Mouse (Mus musculus) hindbrain, embryonic 11.5 days (tissue): ENCODE measurements around the gene Sertad1. TPM values are rescaled to one million over a fixed set of nuclear protein-coding genes. Genes with fewer than 3 reads are reported as not detected.

Source experiments
- ATAC-seq: fragments of 200-750 bp; cut with Nextera tagmentation; 2 replicates; pipeline ENCODE4 v1.8.0; 2017; ENCODE audit warnings: mild to moderate bottlenecking, moderate TSS enrichment, moderate library complexity; ENCODE audit not compliant: low FRiP score
- DNase-seq: peaks from one replicate; pipeline ENCODE4 v3.0.0-alpha.2; 2015; ENCODE audit warnings: low spot score
- H3K27ac ChIP-seq: fragments of 300-500 bp; sonication (generic); 2 replicates; pipeline ENCODE4 v1.5.1; 2014; ENCODE audit warnings: mild to moderate bottlenecking, low read depth, low read length
- H3K27me3 ChIP-seq: fragments of 300-500 bp; sonication (generic); 2 replicates; pipeline ENCODE4 v1.6.1; 2014; ENCODE audit warnings: mild to moderate bottlenecking, low read length, moderate library complexity, mixed read lengths; ENCODE audit not compliant: control insufficient read depth, insufficient read depth
- H3K36me3 ChIP-seq: fragments of 300-500 bp; sonication (generic); 2 replicates; pipeline ENCODE4 v1.6.1; 2014; ENCODE audit warnings: mild to moderate bottlenecking, low read length, moderate library complexity, mixed read lengths; ENCODE audit not compliant: control insufficient read depth, insufficient read depth
- H3K4me1 ChIP-seq: fragments of 300-500 bp; sonication (generic); replicated peaks from 2 replicates; pipeline ENCODE4 v1.6.1; 2014; ENCODE audit warnings: low read length, mixed read lengths; ENCODE audit not compliant: control insufficient read depth, insufficient read depth
- H3K4me2 ChIP-seq: fragments of 300-500 bp; sonication (generic); replicated peaks from 2 replicates; pipeline ENCODE4 v1.6.1; 2014; ENCODE audit warnings: mild to moderate bottlenecking, low read depth, low read length
- H3K4me3 ChIP-seq: fragments of 300-500 bp; sonication (generic); 2 replicates; pipeline ENCODE4 v1.5.1; 2014; ENCODE audit warnings: low read depth, low read length
- H3K9ac ChIP-seq: fragments of 300-500 bp; sonication (generic); 2 replicates; pipeline ENCODE4 v1.6.1; 2014; ENCODE audit warnings: low read depth, low read length
- H3K9me3 ChIP-seq: fragments of 300-500 bp; sonication (generic); 2 replicates; pipeline ENCODE4 v1.6.1; 2016; ENCODE audit warnings: low read length; ENCODE audit not compliant: control insufficient read depth
- WGBS: fragments of 180-500 bp; shearing (Covaris S2); extraction: QIAGEN DNeasy Blood & Tissue Kit; methylation state at CpG from one replicate; pipeline ENCODE4 v1.1.7; 2014; 5-methylcytosine and 5-hydroxymethylcytosine counted together
- polyA plus RNA-seq: library from polyadenylated mRNA; unstranded; fragments of >200 nt; fragmentation: Nextera tagmentation; extraction: Ambion mirVana; gene quantifications from 2 replicates; pipeline ENCODE4 v1.2.1, GENCODE M21; 2014

Gene Sertad1
- polyA plus RNA-seq, 1 experiment from 2014 or later = 21.0 TPM

GRCm38 (mm10) chr7:27449256-27449862 lies 37.4 kb upstream of the Sertad1 start:
- Histone ChIP-seq H3K9me3 (no peaks in the 10 kb centered on the region), H3K27ac (no peak overlapping the region), H3K27me3 (peaks cover 18% of the 10 kb centered on the region), H3K4me3 (no peak overlapping the region), H3K36me3 (no peaks in the 10 kb centered on the region), H3K9ac (no peak overlapping the region), H3K4me2 (no peak overlapping the region), H3K4me1 (no peaks in the 10 kb centered on the region; the same call in none of the 2 replicates)
- ATAC-seq (no peak), DNase-seq (peak; percentile 75)
- WGBS = 63% methylated on average over 10 of the region's 10 CpGs

- no peak overlapping the region for H3K27ac ChIP-seq
- DNase-seq (no peak), ATAC-seq (no peak)
- no peak overlapping the region for H3K4me2 ChIP-seq
- 98% methylated on average over 2 of the region's 2 CpGs for WGBS
- no peaks in the 10 kb centered on the region; the same call in 1 of the 2 replicates for H3K4me1 ChIP-seq
- H3K4me3 ChIP-seq = no peak overlapping the region
- H3K9ac ChIP-seq = no peak overlapping the region
- no peaks in the 10 kb centered on the region for H3K9me3 ChIP-seq
- no peaks in the 10 kb centered on the region for H3K36me3 ChIP-seq
- H3K27me3 ChIP-seq = peaks cover 8% of the 10 kb centered on the region
Measured at GRCm38 (mm10) chr7:27451359-27451758, 35.4 kb upstream of the Sertad1 start.

- H3K4me3 ChIP-seq = no peak overlapping the region
- H3K27ac ChIP-seq = no peak overlapping the region
- H3K4me1 ChIP-seq = no peaks in the 10 kb centered on the region; the same call in 1 of the 2 replicates
- no peak for ATAC-seq
- WGBS = 53% methylated on average over 13 of the region's 13 CpGs
- H3K9ac ChIP-seq = no peak overlapping the region
- H3K36me3 ChIP-seq = no peaks in the 10 kb centered on the region
- H3K27me3 ChIP-seq = no peaks in the 10 kb centered on the region; the same call in 1 of the 2 replicates
- no peak overlapping the region for H3K4me2 ChIP-seq
- DNase-seq = no peak
- no peaks in the 10 kb centered on the region for H3K9me3 ChIP-seq
Measured at GRCm38 (mm10) chr7:27452206-27452770, 34.4 kb upstream of the Sertad1 start.

- WGBS = 82% methylated on average over 10 of the region's 10 CpGs
- DNase-seq = no peak
- no peaks in the 10 kb centered on the region for H3K4me1 ChIP-seq
- H3K4me3 ChIP-seq = no peak overlapping the region
- H3K36me3 ChIP-seq = no peaks in the 10 kb centered on the region
- no peak overlapping the region for H3K4me2 ChIP-seq
- no peak for ATAC-seq
- no peaks in the 10 kb centered on the region for H3K27me3 ChIP-seq
- no peak overlapping the region for H3K27ac ChIP-seq
- H3K9ac ChIP-seq = no peak overlapping the region
- H3K9me3 ChIP-seq = no peaks in the 10 kb centered on the region
Measured at GRCm38 (mm10) chr7:27454461-27455121, 32.1 kb upstream of the Sertad1 start.

GRCm38 (mm10) chr7:27455273-27455672 lies 31.4 kb upstream of the Sertad1 start:
- Histone ChIP-seq H3K27ac (no peak overlapping the region), H3K9me3 (no peaks in the 10 kb centered on the region), H3K9ac (no peak overlapping the region), H3K4me1 (no peaks in the 10 kb centered on the region), H3K4me2 (no peak overlapping the region), H3K27me3 (no peaks in the 10 kb centered on the region), H3K4me3 (no peak overlapping the region), H3K36me3 (no peaks in the 10 kb centered on the region)
- no peak for DNase-seq
- ATAC-seq = no peak
- WGBS = 87% methylated on average over 3 of the region's 3 CpGs

GRCm38 (mm10) chr7:27458614-27459013 lies 28.1 kb upstream of the Sertad1 start:
- DNase-seq = no peak
- no peak overlapping the region for H3K4me2 ChIP-seq
- H3K9me3 ChIP-seq = no peaks in the 10 kb centered on the region
- no peak overlapping the region for H3K27ac ChIP-seq
- 90% methylated on average over 4 of the region's 4 CpGs for WGBS
- no peaks in the 10 kb centered on the region for H3K36me3 ChIP-seq
- no peaks in the 10 kb centered on the region for H3K27me3 ChIP-seq
- H3K4me1 ChIP-seq = no peaks in the 10 kb centered on the region
- no peak overlapping the region for H3K9ac ChIP-seq
- no peak for ATAC-seq
- H3K4me3 ChIP-seq = no peak overlapping the region

- DNase-seq (no peak), ATAC-seq (no peak)
- no peaks in the 10 kb centered on the region for H3K36me3 ChIP-seq
- H3K9me3 ChIP-seq = no peaks in the 10 kb centered on the region
- H3K4me3 ChIP-seq = no peak overlapping the region
- no peaks in the 10 kb centered on the region for H3K4me1 ChIP-seq
- no peaks in the 10 kb centered on the region for H3K27me3 ChIP-seq
- WGBS = 93% methylated on average over 5 of the region's 5 CpGs
- H3K27ac ChIP-seq = no peak overlapping the region
- no peak overlapping the region for H3K9ac ChIP-seq
- no peak overlapping the region for H3K4me2 ChIP-seq
Measured at GRCm38 (mm10) chr7:27459640-27460039, 27.1 kb upstream of the Sertad1 start.

GRCm38 (mm10) chr7:27460477-27460876 lies 26.2 kb upstream of the Sertad1 start:
- WGBS = 81% methylated on average over 6 of the region's 6 CpGs
- Histone ChIP-seq H3K9me3 (no peaks in the 10 kb centered on the region), H3K4me1 (no peaks in the 10 kb centered on the region), H3K9ac (no peak overlapping the region), H3K36me3 (no peaks in the 10 kb centered on the region), H3K4me2 (no peak overlapping the region), H3K27me3 (no peaks in the 10 kb centered on the region), H3K27ac (no peak overlapping the region), H3K4me3 (no peak overlapping the region)
- ATAC-seq (no peak), DNase-seq (no peak)

- no peaks in the 10 kb centered on the region for H3K27me3 ChIP-seq
- H3K4me3 ChIP-seq = no peak overlapping the region
- no peak overlapping the region for H3K27ac ChIP-seq
- no peaks in the 10 kb centered on the region for H3K9me3 ChIP-seq
- no peak for ATAC-seq
- DNase-seq = no peak
- H3K4me1 ChIP-seq = peaks cover 2% of the 10 kb centered on the region; the same call in 1 of the 2 replicates
- H3K9ac ChIP-seq = no peak overlapping the region
- no peak overlapping the region for H3K4me2 ChIP-seq
- 58% methylated on average over 4 of the region's 4 CpGs for WGBS
- H3K36me3 ChIP-seq = no peaks in the 10 kb centered on the region
Measured at GRCm38 (mm10) chr7:27467648-27468047, 19.1 kb upstream of the Sertad1 start.
